Mouse (Mus musculus) effector memory CD4-positive, alpha-beta T cell, adult 5 months (primary cell): ENCODE results near the gene Atp13a3. TPM values are rescaled to one million over a fixed set of nuclear protein-coding genes. Genes with fewer than 3 reads are reported as not detected.

Experiments
- polyA plus RNA-seq: library from polyadenylated mRNA; unstranded; fragments of 100-300 nt; shearing (Covaris generic); gene quantifications from one replicate; pipeline ENCODE4 v1.2.1, GENCODE M21; 2017

Gene Atp13a3
- polyA plus RNA-seq, result 65.1 TPM

GRCm38 (mm10) chr16:30405925-30406670 is at the start of gene Atp13a3:
Gene Atp13a3, minus strand, starts transcription at chr16:30405975.

GRCm38 (mm10) chr16:30310647-30311046 is 95.1 kb downstream of the Atp13a3 start, which contains the start of gene Gp5:
Gene Gp5, minus strand, starts transcription at chr16:30310779.

GRCm38 (mm10) chr16:30282844-30283495 is 122.8 kb downstream of the Atp13a3 start, which contains the start of gene Lrrc15:
Gene Lrrc15, minus strand, starts transcription at chr16:30283256.

GRCm38 (mm10) chr16:30267359-30267758 is 138.4 kb downstream of the Atp13a3 start, which contains the start of gene Cpn2:
Gene Cpn2, minus strand, starts transcription at chr16:30267499.

Other genes with a start within 250 kb of the Atp13a3 start
- gene Cpn2, start 138.5 kb downstream of the Atp13a3 start, polyA plus RNA-seq, result not detected
- gene Lrrc15, start 122.7 kb downstream of the Atp13a3 start, polyA plus RNA-seq, result not detected
- gene Gp5, start 95.2 kb downstream of the Atp13a3 start, polyA plus RNA-seq, result not detected
- not detected for gene Tmem44, start 144.9 kb upstream of the Atp13a3 start, polyA plus RNA-seq
- gene Lsg1, start 181.6 kb upstream of the Atp13a3 start, polyA plus RNA-seq, result 68.8 TPM
- gene Fam43a, start 193.7 kb upstream of the Atp13a3 start, polyA plus RNA-seq, result 26.8 TPM